Mouse (Mus musculus) G1E (cell line): ENCODE results near the gene Mcpt4.
"Not testable (repeated sequence)": the region's sequence is repeated elsewhere in the genome, so short reads cannot be mapped to it uniquely, and the experiment has no call there.

ENCODE experiments used
- CTCF ChIP-seq: IDR thresholded peaks from 2 replicates; pipeline ENCODE4 v1.5.1; 2012; ENCODE audit warnings: low read depth, low read length, inconsistent platforms, mixed read lengths
- TAL1 ChIP-seq: conservative IDR thresholded peaks from 2 replicates; pipeline ENCODE4 v1.6.1; 2012; ENCODE audit warnings: low read depth, low read length, inconsistent platforms, mixed read lengths

- TF ChIP-seq CTCF: not testable (repeated sequence)
- TF ChIP-seq TAL1: peak; percentile 58
Observed at GRCm38 (mm10) chr14:56041792-56042191, 20.3 kb downstream of the Mcpt4 start, which contains the start of gene Mcpt2.
